Mouse (Mus musculus): ENCODE data around the gene Atp1a1.
A peak's percentile ranks its signal among the peaks of the same experiment; 100 is the strongest.

Gene Atp1a1

GRCm38 (mm10) chr3:101611012-101611812, 6.7 kb upstream of the Atp1a1 start:
- DNase-seq (ENCODE audit: low spot score) = no peak

GRCm38 (mm10) chr3:101609302-101609701, 4.8 kb upstream of the Atp1a1 start:
- no peak for DNase-seq (ENCODE audit: low spot score)

GRCm38 (mm10) chr3:101606861-101607455, 2.5 kb upstream of the Atp1a1 start:
- no peak for DNase-seq (ENCODE audit: low spot score)

GRCm38 (mm10) chr3:101605721-101606120, 1.2 kb upstream of the Atp1a1 start:
- DNase-seq (ENCODE audit: low spot score) = no peak

GRCm38 (mm10) chr3:101605291-101605690, 807 bp upstream of the Atp1a1 start:
- no peak for DNase-seq (ENCODE audit: low spot score)

- DNase-seq (ENCODE audit: low spot score) = peak; percentile 68
These were observed 579 bp downstream of the Atp1a1 start for GRCm38 (mm10) chr3:101603661-101604549.

- DNase-seq (ENCODE audit: low spot score) = no peak
These were observed 1.3 kb downstream of the Atp1a1 start for GRCm38 (mm10) chr3:101603194-101603593.

- no peak for DNase-seq (ENCODE audit: low spot score)
These were observed 1.9 kb downstream of the Atp1a1 start for GRCm38 (mm10) chr3:101602511-101603055.

- DNase-seq (ENCODE audit: low spot score) = no peak
These were observed 2.8 kb downstream of the Atp1a1 start for GRCm38 (mm10) chr3:101601687-101602086.

GRCm38 (mm10) chr3:101601003-101601525, 3.4 kb downstream of the Atp1a1 start:
- no peak for DNase-seq (ENCODE audit: low spot score)

GRCm38 (mm10) chr3:101599920-101600741, 4.4 kb downstream of the Atp1a1 start:
- no peak for DNase-seq (ENCODE audit: low spot score)

GRCm38 (mm10) chr3:101599191-101599919, 5.1 kb downstream of the Atp1a1 start:
- no peak for DNase-seq (ENCODE audit: low spot score)

GRCm38 (mm10) chr3:101598231-101598905, 6.1 kb downstream of the Atp1a1 start:
- DNase-seq (ENCODE audit: low spot score) = no peak

GRCm38 (mm10) chr3:101597317-101598096, 7.0 kb downstream of the Atp1a1 start:
- no peak for DNase-seq (ENCODE audit: low spot score)

GRCm38 (mm10) chr3:101596686-101597085, 7.8 kb downstream of the Atp1a1 start:
- DNase-seq (ENCODE audit: low spot score) = no peak

- no peak for DNase-seq (ENCODE audit: low spot score)
These were observed 8.4 kb downstream of the Atp1a1 start for GRCm38 (mm10) chr3:101595866-101596630.

- no peak for DNase-seq (ENCODE audit: low spot score)
These were observed 9.5 kb downstream of the Atp1a1 start for GRCm38 (mm10) chr3:101594982-101595381.

- DNase-seq (ENCODE audit: low spot score) = no peak
These were observed 11.2 kb downstream of the Atp1a1 start for GRCm38 (mm10) chr3:101593266-101593651.
